Mouse (Mus musculus) limb, embryonic 13.5 days (tissue): ENCODE results near the gene Tec. TPM values are rescaled to one million over a fixed set of nuclear protein-coding genes. Genes with fewer than 3 reads are reported as not detected.

ENCODE experiments used
- ATAC-seq: fragments of 200-750 bp; cut with Nextera tagmentation; 2 replicates; pipeline ENCODE4 v1.8.0; 2017; ENCODE audit warnings: low read depth, moderate number of reproducible peaks, moderate TSS enrichment; ENCODE audit not compliant: low FRiP score
- H3K27ac ChIP-seq: fragments of 300-500 bp; sonication (generic); 2 replicates; pipeline ENCODE4 v1.5.1; 2015; ENCODE audit warnings: inconsistent platforms, mild to moderate bottlenecking, moderate library complexity
- H3K27me3 ChIP-seq: fragments of 300-500 bp; sonication (generic); 2 replicates; pipeline ENCODE4 v1.6.1; 2015; ENCODE audit warnings: mild to moderate bottlenecking, inconsistent platforms
- H3K36me3 ChIP-seq: fragments of 300-500 bp; sonication (generic); 2 replicates; pipeline ENCODE4 v1.6.1; 2015; ENCODE audit warnings: inconsistent platforms, mild to moderate bottlenecking, moderate library complexity
- H3K4me1 ChIP-seq: fragments of 300-500 bp; sonication (generic); 2 replicates; pipeline ENCODE4 v1.6.1; 2015; ENCODE audit warnings: inconsistent platforms
- H3K4me2 ChIP-seq: fragments of 300-500 bp; sonication (generic); replicated peaks from 2 replicates; pipeline ENCODE4 v1.6.1; 2015; ENCODE audit warnings: inconsistent platforms, mild to moderate bottlenecking, moderate library complexity
- H3K4me3 ChIP-seq: fragments of 300-500 bp; sonication (generic); 2 replicates; pipeline ENCODE4 v1.5.1; 2015; ENCODE audit warnings: moderate library complexity, mild to moderate bottlenecking, inconsistent platforms
- H3K9ac ChIP-seq: fragments of 300-500 bp; sonication (generic); 2 replicates; pipeline ENCODE4 v1.6.1; 2015; ENCODE audit warnings: mild to moderate bottlenecking, inconsistent platforms
- H3K9me3 ChIP-seq: fragments of 300-500 bp; sonication (generic); 2 replicates; pipeline ENCODE4 v1.6.1; 2016; ENCODE audit warnings: inconsistent platforms
- WGBS: fragments of 180-500 bp; shearing (Covaris S2); methylation state at CpG from one replicate; pipeline ENCODE4 v1.1.7; 2015; 5-methylcytosine and 5-hydroxymethylcytosine counted together
- polyA plus RNA-seq: library from polyadenylated mRNA; unstranded; fragments of >200 nt; fragmentation: Nextera tagmentation; extraction: Ambion mirVana; gene quantifications from 2 replicates; pipeline ENCODE4 v1.2.1, GENCODE M21; 2015

The Tec gene
- polyA plus RNA-seq, result 5.2 and 5.5 TPM in 2 replicates

DNA sequence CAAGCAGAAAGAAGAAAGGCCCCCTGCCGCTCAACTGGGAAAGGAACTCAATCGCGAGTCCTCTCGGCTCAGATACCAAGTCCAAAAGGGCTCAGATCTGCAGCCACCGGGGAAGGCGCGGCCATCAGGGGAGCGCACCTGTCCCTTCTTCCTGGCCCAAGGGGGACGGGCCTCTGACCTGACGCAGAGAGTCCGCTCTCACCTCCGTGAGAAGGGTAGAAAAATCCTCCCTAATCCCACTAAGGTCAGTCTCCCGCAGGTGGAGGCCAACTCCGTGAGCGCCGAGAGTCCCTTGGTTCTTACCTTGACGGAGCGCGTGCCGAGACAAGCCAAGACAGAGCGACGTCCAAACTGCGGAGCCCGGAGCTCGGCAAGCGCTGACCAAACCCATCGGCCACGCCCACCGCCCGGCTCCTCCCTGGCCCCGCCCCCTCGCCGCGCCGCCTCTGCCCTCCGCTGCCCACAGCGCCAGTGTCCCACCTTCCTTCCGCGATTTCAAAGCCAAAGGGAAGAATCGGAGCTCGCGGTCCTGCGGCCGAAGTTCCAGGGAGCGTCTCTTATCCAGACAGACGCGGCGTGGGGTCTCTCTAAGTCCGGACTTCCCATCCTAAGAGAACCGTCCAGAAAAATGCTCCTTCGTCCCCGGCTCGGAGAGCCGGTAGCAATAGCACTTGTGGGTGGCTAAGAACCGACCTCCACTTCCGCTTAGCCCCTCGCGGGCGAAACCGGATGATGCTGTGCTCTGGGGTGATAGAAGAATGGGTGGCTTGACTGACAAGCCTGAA, at the start of gene Tec:
Tec (minus strand) TSS at position 393 of the 785 bp plus-strand sequence.
- Histone ChIP-seq H3K27me3 (peaks cover 62% of the 10 kb centered on the region), H3K9me3 (no peaks in the 10 kb centered on the region), H3K4me3 (peak within 1 kb of the TSS; percentile 59), H3K4me2 (peak within 1 kb of the TSS; percentile 95), H3K9ac (peak within 1 kb of the TSS; percentile 63), H3K27ac (no peak within 1 kb of the TSS), H3K36me3 (no peaks in the 10 kb centered on the region), H3K4me1 (peaks cover 12% of the 10 kb centered on the region)
- peak; percentile 92 for ATAC-seq
- under 1% methylated on average over 59 of the region's 60 CpGs for WGBS

DNA sequence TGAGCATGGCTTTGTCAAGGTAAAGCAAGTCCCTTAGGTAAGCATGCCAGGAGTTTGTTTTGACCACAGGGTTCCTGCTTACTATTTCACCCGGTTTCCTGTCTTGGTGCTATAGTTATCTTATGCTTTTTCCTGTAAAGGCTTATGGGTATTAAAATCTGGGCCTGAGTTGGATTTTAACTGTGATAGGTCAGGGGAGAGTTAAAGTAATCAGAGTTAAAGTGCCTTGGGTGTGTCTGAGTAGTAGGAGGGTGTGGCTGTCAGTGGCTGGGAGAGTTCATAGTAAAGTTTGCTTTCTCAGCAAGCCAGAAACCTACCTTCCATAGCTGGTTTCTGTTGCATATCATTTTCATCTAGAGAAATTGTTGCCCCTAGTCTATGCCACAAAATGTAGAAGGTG, 48.6 kb upstream of the Tec start:
- Histone ChIP-seq H3K4me3 (no peak overlapping the region), H3K4me2 (peak overlapping the region; percentile 77)

DNA sequence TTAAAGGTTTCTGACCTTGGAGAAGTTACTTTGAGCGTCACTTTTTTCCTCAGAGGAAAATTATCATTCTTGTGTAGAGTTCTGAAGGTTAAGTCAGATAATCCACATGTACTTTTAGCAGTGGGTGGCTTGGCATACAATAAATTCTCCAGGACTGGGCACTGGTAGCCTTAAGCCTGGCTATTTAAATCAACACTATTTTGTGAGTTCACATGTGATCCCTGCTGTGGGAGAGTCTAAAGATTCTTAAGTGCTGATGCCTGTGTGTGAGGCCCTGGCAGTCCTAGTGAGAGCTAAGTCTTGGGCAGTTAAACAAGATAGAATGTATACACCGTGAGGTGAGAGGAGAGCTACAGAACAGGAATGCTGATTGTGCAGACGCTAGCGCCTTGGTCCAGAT, 47.8 kb upstream of the Tec start:
- H3K27me3 ChIP-seq, result peaks cover 3% of the 10 kb centered on the region; the same call in 1 of the 2 replicates
- ATAC-seq, result no peak
- no peaks in the 10 kb centered on the region for H3K36me3 ChIP-seq
- H3K9me3 ChIP-seq, result no peaks in the 10 kb centered on the region
- peak overlapping the region; percentile 99 for H3K9ac ChIP-seq
- H3K4me2 ChIP-seq, result peak overlapping the region; percentile 77
- 35% methylated on average over 4 of the region's 4 CpGs for WGBS
- peaks cover 27% of the 10 kb centered on the region for H3K4me1 ChIP-seq
- peak overlapping the region; percentile 97 for H3K4me3 ChIP-seq
- H3K27ac ChIP-seq, result peak overlapping the region; percentile 39; the same call in 1 of the 2 replicates

More for the DNA sequence above, 48.6 kb upstream of the Tec start:
- H3K27me3 ChIP-seq, result peaks cover 3% of the 10 kb centered on the region; the same call in 1 of the 2 replicates
- H3K4me1 ChIP-seq, result peaks cover 27% of the 10 kb centered on the region
- ATAC-seq, result no peak
- H3K36me3 ChIP-seq, result peaks cover 3% of the 10 kb centered on the region; the same call in 1 of the 2 replicates
- no peak overlapping the region for H3K27ac ChIP-seq
- WGBS, result 48% methylated on average over 1 of the region's 1 CpGs
- H3K9ac ChIP-seq, result peak overlapping the region; percentile 99; the same call in 1 of the 2 replicates
- no peaks in the 10 kb centered on the region for H3K9me3 ChIP-seq

DNA sequence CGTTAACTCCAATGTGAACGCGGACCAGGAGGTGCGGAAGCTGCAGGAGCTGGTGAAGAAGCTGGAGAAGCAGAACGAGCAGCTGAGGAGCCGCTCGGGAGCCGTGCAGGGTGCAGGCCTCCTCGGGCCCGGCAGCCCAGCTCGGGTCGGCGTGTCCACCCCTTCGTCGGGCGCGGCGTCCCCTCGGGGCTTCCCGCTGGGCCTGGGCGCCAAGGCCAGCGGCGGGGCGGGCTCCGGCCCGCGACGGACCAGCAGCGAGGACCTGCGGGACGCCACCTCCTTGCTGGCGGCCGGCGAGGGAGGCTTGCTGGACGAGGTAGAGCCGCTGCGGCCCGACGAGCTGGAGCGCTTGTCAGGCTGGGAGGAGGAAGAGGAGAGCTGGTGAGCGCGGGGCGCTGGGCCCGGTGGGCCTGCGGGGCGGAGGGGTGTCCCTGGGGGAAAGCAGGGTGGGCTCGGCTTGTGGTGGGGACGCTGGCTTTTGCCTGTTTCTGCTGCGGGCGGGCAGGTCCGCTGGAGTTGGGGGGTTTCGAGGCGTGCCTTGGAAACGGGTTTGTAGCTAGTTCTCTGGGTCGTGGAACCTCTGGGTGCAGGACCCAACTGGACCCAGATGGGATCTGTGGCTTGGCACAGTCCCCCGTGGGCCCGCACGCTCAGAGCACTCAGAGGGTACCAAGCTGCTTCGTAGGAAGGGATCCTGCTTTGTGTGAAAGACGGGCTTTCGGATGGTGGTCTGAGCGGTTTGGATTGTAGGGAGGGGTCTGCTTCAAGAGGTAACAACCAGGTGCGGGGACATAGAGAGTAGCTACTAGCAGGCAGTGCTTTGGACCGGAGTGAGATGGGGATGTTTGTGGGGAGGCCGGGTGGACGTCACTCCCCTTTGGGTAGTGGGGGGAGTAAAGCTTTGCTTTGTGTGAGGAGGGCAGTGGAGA, 46.6 kb upstream of the Tec start:
- H3K4me3 ChIP-seq, result peak overlapping the region; percentile 97
- H3K9ac ChIP-seq, result peak overlapping the region; percentile 99
- no peak; the same call in 1 of the 2 replicates for ATAC-seq
- H3K4me2 ChIP-seq, result peak overlapping the region; percentile 77
- no peaks in the 10 kb centered on the region for H3K9me3 ChIP-seq
- peak overlapping the region; percentile 98 for H3K27ac ChIP-seq
- under 1% methylated on average over 66 of the region's 66 CpGs for WGBS
- peaks cover 27% of the 10 kb centered on the region for H3K4me1 ChIP-seq
- peaks cover 3% of the 10 kb centered on the region; the same call in 1 of the 2 replicates for H3K27me3 ChIP-seq
- no peaks in the 10 kb centered on the region for H3K36me3 ChIP-seq

DNA sequence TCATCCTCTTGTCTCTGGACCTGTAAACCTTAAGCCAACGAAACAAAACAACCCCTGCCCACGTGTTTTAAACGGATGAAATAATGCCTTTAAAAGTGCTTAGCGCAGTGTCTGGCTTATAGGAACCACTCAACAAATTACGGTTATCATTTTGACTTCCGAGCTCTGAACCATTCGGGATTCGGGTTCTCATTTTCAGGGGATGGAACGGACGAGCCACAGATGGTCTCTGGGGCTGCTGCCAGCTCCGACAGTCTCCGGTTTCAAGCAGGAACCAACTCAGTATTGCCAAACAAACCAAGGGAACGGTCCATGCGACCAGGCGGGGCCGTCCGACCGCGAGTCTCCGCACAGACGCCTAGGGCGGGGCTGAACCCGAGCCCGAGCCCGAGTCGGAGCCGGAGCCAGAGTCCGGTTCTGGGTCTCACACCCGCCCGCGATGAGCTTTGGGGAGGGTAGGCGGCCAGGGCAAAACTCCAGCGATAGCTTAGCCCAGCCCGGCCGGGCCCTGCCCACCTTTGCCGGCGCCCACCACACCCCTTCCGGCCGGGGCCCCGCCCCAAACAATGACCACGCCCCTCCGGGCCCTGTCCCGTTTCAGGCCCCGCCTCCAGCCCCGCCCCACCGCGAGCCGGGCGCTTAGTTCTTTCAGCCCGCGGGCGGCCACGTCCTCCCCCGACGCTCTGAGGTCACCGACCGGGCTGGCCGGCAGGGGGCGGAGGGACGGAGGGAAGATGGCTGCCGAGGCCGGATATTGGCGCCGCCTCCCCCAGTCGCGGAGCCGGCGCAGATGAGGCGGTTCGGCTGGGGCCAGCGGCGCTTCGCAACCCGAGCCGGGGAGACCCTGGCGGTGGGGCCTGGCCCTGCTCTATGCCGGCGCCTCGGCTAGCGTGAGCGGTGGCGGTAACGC, 45.6 kb upstream of the Tec start, which contains the start of gene Slain2:
Slain2 (plus strand) TSS at position 657 of the 910 bp plus-strand sequence.
- under 1% methylated on average over 83 of the region's 83 CpGs for WGBS

DNA sequence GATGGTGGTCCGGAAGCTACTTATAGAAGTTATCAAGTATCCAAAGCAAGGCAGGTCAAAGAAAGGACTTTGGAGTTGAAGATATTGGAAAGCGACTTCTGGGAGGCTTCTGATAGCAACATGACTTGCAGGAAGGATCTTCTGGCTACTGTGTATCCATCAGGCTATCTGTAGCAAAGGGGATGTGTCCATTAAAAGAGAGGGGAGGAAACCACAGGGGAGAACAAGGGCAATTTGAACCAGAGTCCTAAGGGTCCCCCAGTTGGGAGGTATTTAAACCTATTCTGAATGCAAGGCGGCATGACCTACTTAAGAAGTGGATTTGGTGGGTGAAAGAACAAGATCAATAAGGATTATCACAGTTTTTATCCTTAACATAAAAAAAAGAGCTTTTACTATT, 43.0 kb upstream of the Tec start:
- 88% methylated on average over 3 of the region's 3 CpGs for WGBS
- no peaks in the 10 kb centered on the region for H3K36me3 ChIP-seq
- peaks cover 15% of the 10 kb centered on the region for H3K4me1 ChIP-seq
- no peak overlapping the region for H3K9ac ChIP-seq
- ATAC-seq, result no peak
- no peak overlapping the region for H3K4me2 ChIP-seq
- peaks cover 3% of the 10 kb centered on the region; the same call in 1 of the 2 replicates for H3K27me3 ChIP-seq
- H3K4me3 ChIP-seq, result no peak overlapping the region
- no peak overlapping the region for H3K27ac ChIP-seq
- H3K9me3 ChIP-seq, result no peaks in the 10 kb centered on the region

More for the DNA sequence above, 45.6 kb upstream of the Tec start, which contains the start of gene Slain2:
- peaks cover 27% of the 10 kb centered on the region for H3K4me1 ChIP-seq
- H3K27me3 ChIP-seq, result peaks cover 3% of the 10 kb centered on the region; the same call in 1 of the 2 replicates
- peak within 1 kb of the TSS; percentile 98 for H3K27ac ChIP-seq
- H3K4me2 ChIP-seq, result peak within 1 kb of the TSS; percentile 77
- ATAC-seq, result peak; percentile 93
- H3K9me3 ChIP-seq, result no peaks in the 10 kb centered on the region
- peak within 1 kb of the TSS; percentile 99 for H3K9ac ChIP-seq
- no peaks in the 10 kb centered on the region for H3K36me3 ChIP-seq
- H3K4me3 ChIP-seq, result peak within 1 kb of the TSS; percentile 97

DNA sequence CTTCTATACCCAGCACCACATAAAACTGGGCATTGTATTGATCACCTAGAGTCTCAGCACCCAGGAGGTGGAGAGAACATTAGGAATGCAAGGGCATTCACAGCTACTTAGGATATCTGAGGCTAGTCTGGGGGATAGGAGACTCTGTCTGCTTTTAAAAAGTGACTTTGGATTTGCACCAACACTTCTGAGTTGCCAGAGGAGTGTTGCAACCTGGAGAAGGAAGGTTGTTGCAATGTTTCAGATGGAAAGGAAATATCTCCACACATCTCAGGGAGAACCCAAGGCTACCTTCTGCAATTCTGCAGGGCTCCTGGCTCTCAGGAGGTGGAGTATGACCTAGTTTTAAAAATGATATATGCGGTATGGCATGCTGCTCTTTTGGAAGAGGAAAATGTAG, 42.1 kb upstream of the Tec start:
- Histone ChIP-seq H3K36me3 (no peaks in the 10 kb centered on the region), H3K4me1 (peaks cover 7% of the 10 kb centered on the region), H3K9me3 (no peaks in the 10 kb centered on the region), H3K4me3 (no peak overlapping the region), H3K27ac (no peak overlapping the region), H3K9ac (no peak overlapping the region), H3K4me2 (no peak overlapping the region), H3K27me3 (peaks cover 3% of the 10 kb centered on the region; the same call in 1 of the 2 replicates)
- WGBS, result 97% methylated on average over 1 of the region's 1 CpGs
- ATAC-seq, result no peak

DNA sequence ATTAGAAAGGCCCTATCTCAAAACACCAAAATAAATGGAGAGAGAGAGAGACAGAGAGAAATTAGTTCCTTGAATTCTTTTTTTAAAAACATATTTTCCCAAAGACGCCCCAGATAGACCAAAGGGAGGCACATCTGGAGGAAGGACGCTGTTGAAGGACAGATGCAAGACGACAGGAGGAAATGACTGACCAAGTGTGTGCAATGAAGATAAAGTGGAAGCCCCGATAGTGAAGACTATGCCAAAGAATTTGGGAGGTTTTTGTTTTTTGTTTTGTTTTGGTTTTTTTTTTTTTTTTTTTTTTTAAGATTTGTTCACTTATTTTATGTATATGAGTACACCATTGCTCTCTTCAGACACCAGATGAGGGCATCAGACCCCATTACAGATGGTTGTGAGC, 41.1 kb upstream of the Tec start:
- ATAC-seq, result no peak
- no peaks in the 10 kb centered on the region for H3K36me3 ChIP-seq
- no peak overlapping the region for H3K4me2 ChIP-seq
- H3K27ac ChIP-seq, result no peak overlapping the region
- H3K4me1 ChIP-seq, result peaks cover 7% of the 10 kb centered on the region
- H3K9ac ChIP-seq, result no peak overlapping the region
- no peaks in the 10 kb centered on the region for H3K9me3 ChIP-seq
- H3K27me3 ChIP-seq, result peaks cover 3% of the 10 kb centered on the region; the same call in 1 of the 2 replicates
- H3K4me3 ChIP-seq, result no peak overlapping the region
- 79% methylated on average over 4 of the region's 4 CpGs for WGBS

DNA sequence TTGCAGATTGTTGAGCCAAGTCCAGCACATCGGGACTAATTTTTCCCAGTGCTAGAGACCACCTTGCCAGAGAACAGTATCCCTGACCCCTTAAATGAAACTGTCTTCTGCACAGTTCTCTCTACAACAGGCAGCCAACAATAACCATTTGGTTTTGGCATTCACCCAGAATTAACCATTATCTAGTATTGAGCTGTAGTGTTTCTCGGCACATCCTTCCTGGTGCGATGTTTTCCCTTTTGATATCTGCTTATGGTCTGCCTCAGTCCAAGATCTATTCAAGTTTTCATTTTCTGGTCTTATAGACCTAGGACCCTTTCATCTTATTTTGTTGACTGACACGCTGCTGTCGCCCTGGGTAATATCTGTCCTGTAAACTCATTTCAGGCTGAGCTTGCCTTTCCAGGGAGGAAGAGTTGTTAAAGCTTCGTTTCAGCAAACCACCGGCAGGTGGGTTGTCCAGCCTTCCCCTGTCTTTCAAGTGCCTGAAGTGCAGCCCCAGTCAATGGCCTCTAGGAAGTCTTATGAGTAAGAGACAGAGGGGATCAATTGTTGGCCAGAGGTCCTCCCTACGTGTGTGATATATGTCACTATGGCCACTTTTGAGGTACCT, 40.1 kb upstream of the Tec start:
- WGBS, result 81% methylated on average over 8 of the region's 8 CpGs
- H3K9ac ChIP-seq, result no peak overlapping the region
- ATAC-seq, result no peak
- no peak overlapping the region for H3K27ac ChIP-seq
- no peak overlapping the region for H3K4me3 ChIP-seq
- no peaks in the 10 kb centered on the region for H3K36me3 ChIP-seq
- H3K9me3 ChIP-seq, result no peaks in the 10 kb centered on the region
- H3K4me2 ChIP-seq, result no peak overlapping the region
- H3K4me1 ChIP-seq, result peaks cover 7% of the 10 kb centered on the region
- H3K27me3 ChIP-seq, result peaks cover 3% of the 10 kb centered on the region; the same call in 1 of the 2 replicates

DNA sequence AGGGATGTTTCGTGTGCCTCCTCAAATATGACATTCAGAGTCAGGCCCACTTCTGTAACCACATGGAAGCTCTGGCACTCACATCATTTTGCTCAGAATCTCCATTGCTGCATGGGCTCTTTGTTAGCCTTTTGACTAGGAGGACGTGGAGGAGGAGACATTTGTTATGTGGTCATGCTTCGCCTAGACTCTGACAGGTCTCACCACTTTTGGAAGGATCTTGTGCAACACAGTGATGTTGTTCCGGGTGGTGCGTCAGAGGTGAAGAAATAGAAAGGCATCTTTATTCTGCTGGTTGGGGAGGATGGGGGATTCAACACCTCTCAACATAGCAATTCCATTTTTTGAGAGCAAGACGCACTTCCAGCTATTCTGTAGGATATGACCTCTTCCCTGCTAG, 39.1 kb upstream of the Tec start:
- WGBS, result 83% methylated on average over 6 of the region's 6 CpGs
- Histone ChIP-seq H3K9ac (no peak overlapping the region), H3K4me3 (no peak overlapping the region), H3K9me3 (no peaks in the 10 kb centered on the region), H3K27ac (no peak overlapping the region), H3K4me1 (no peaks in the 10 kb centered on the region; the same call in 1 of the 2 replicates), H3K4me2 (no peak overlapping the region), H3K36me3 (no peaks in the 10 kb centered on the region), H3K27me3 (0 out of 2 replicates have a peak, but pooled peaks cover under 1% of the 10 kb centered on the region)
- ATAC-seq, result no peak
